Mouse (Mus musculus) intestine, postnatal 0 days (tissue): ENCODE results near the gene Clec4g. TPM values are rescaled to one million over a fixed set of nuclear protein-coding genes. Genes with fewer than 3 reads are reported as not detected.

Experiments
- ATAC-seq: fragments of 200-750 bp; cut with Nextera tagmentation; 2 replicates; pipeline ENCODE4 v1.8.0; 2017; ENCODE audit warnings: mild to moderate bottlenecking, moderate TSS enrichment, moderate library complexity
- H3K27ac ChIP-seq: fragments of 300-500 bp; sonication (generic); 2 replicates; pipeline ENCODE4 v1.5.1; 2014; ENCODE audit warnings: mild to moderate bottlenecking, low read depth, low read length, moderate library complexity
- H3K27me3 ChIP-seq: fragments of 300-500 bp; sonication (generic); replicated peaks from 2 replicates; pipeline ENCODE4 v1.6.1; 2014; ENCODE audit warnings: low read length, mixed read lengths; ENCODE audit not compliant: control insufficient read depth, insufficient read depth
- H3K36me3 ChIP-seq: fragments of 300-500 bp; sonication (generic); 2 replicates; pipeline ENCODE4 v1.6.1; 2014; ENCODE audit warnings: mild to moderate bottlenecking, moderate library complexity; ENCODE audit not compliant: control insufficient read depth, insufficient read depth
- H3K4me1 ChIP-seq: fragments of 300-500 bp; sonication (generic); replicated peaks from 2 replicates; pipeline ENCODE4 v1.6.1; 2014; ENCODE audit warnings: antibody characterized with exemption, low read length, mixed read lengths; ENCODE audit not compliant: control insufficient read depth, insufficient read depth
- H3K4me2 ChIP-seq: fragments of 300-500 bp; sonication (generic); replicated peaks from 2 replicates; pipeline ENCODE4 v1.6.1; 2014; ENCODE audit warnings: low read depth, mild to moderate bottlenecking, moderate library complexity
- H3K4me3 ChIP-seq: fragments of 300-500 bp; sonication (generic); 2 replicates; pipeline ENCODE4 v1.5.1; 2014; ENCODE audit warnings: low read depth, low read length
- H3K9ac ChIP-seq: fragments of 300-500 bp; sonication (generic); 2 replicates; pipeline ENCODE4 v1.6.1; 2014; ENCODE audit warnings: mild to moderate bottlenecking, low read depth, low read length
- H3K9me3 ChIP-seq: fragments of 300-500 bp; sonication (generic); 2 replicates; pipeline ENCODE4 v1.6.1; 2016; ENCODE audit warnings: mixed run types; ENCODE audit not compliant: control insufficient read depth
- CTCF ChIP-seq: sonication (generic); IDR thresholded peaks from 2 replicates; pipeline ENCODE4 v1.5.1; 2016; ENCODE audit warnings: low read depth, mild to moderate bottlenecking, control low read depth, antibody characterized with exemption, moderate library complexity
- WGBS: fragments of 180-500 bp; shearing (Covaris S2); extraction: QIAGEN DNeasy Blood & Tissue Kit; methylation state at CpG from one replicate; pipeline ENCODE4 v1.1.7; 2014; 5-methylcytosine and 5-hydroxymethylcytosine counted together
- polyA plus RNA-seq: library from polyadenylated mRNA; unstranded; fragments of >200 nt; fragmentation: Nextera tagmentation; extraction: Ambion mirVana; gene quantifications from 2 replicates; pipeline ENCODE4 v1.2.1, GENCODE M21; 2015

Gene Clec4g
- polyA plus RNA-seq, 1 experiment from 2014 or later = not detected

GRCm38 (mm10) chr8:3701491-3701890 is 19.0 kb downstream of the Clec4g start:
- no peak for TF ChIP-seq CTCF
- 93% methylated on average over 1 of the region's 1 CpGs for WGBS
- ATAC-seq = no peak; the same call in 1 of the 2 replicates

GRCm38 (mm10) chr8:3694121-3694520 is 26.3 kb downstream of the Clec4g start, which contains the start of gene Fcer2a:
Gene Fcer2a, minus strand, starts transcription at chr8:3694175.
- H3K36me3 ChIP-seq = no peaks in the 10 kb centered on the region
- no peaks in the 10 kb centered on the region for H3K4me1 ChIP-seq
- ATAC-seq = no peak
- H3K9ac ChIP-seq = no peak within 1 kb of the TSS
- H3K4me2 ChIP-seq = no peak within 1 kb of the TSS
- H3K27me3 ChIP-seq = no peaks in the 10 kb centered on the region
- H3K27ac ChIP-seq = no peak within 1 kb of the TSS
- no peak for TF ChIP-seq CTCF
- no peaks in the 10 kb centered on the region for H3K9me3 ChIP-seq
- no peak within 1 kb of the TSS for H3K4me3 ChIP-seq
- 72% methylated on average over 3 of the region's 3 CpGs for WGBS

More at GRCm38 (mm10) chr8:3701491-3701890, 19.0 kb downstream of the Clec4g start:
- Histone ChIP-seq H3K9ac (no peak overlapping the region), H3K36me3 (no peaks in the 10 kb centered on the region), H3K4me2 (no peak overlapping the region), H3K4me1 (no peaks in the 10 kb centered on the region), H3K27me3 (no peaks in the 10 kb centered on the region), H3K27ac (no peak overlapping the region), H3K4me3 (no peak overlapping the region), H3K9me3 (no peaks in the 10 kb centered on the region)

GRCm38 (mm10) chr8:3690774-3691173 is 29.7 kb downstream of the Clec4g start:
- Histone ChIP-seq H3K27me3 (no peaks in the 10 kb centered on the region), H3K27ac (no peak overlapping the region), H3K9ac (no peak overlapping the region), H3K9me3 (no peaks in the 10 kb centered on the region), H3K4me1 (no peaks in the 10 kb centered on the region), H3K4me3 (no peak overlapping the region), H3K36me3 (no peaks in the 10 kb centered on the region), H3K4me2 (no peak overlapping the region)
- 73% methylated on average over 3 of the region's 3 CpGs for WGBS
- TF ChIP-seq CTCF = no peak
- no peak for ATAC-seq

- 0 out of 2 replicates have a peak, but pooled peaks have one; percentile 18 for TF ChIP-seq CTCF
- Histone ChIP-seq H3K27me3 (no peaks in the 10 kb centered on the region), H3K9ac (no peak overlapping the region), H3K4me3 (no peak overlapping the region), H3K27ac (no peak overlapping the region), H3K4me2 (no peak overlapping the region), H3K9me3 (no peaks in the 10 kb centered on the region), H3K36me3 (0 out of 2 replicates have a peak, but pooled peaks cover 2% of the 10 kb centered on the region), H3K4me1 (no peaks in the 10 kb centered on the region)
- no peak for ATAC-seq
- 67% methylated on average over 6 of the region's 6 CpGs for WGBS
Observed at GRCm38 (mm10) chr8:3687537-3687936, 32.9 kb downstream of the Clec4g start.

GRCm38 (mm10) chr8:3685422-3685821 is 35.0 kb downstream of the Clec4g start:
- no peak overlapping the region for H3K27ac ChIP-seq
- H3K27me3 ChIP-seq = no peaks in the 10 kb centered on the region
- no peaks in the 10 kb centered on the region for H3K9me3 ChIP-seq
- no peak for TF ChIP-seq CTCF
- no peak overlapping the region for H3K4me2 ChIP-seq
- H3K4me3 ChIP-seq = no peak overlapping the region
- 61% methylated on average over 5 of the region's 5 CpGs for WGBS
- peaks cover 14% of the 10 kb centered on the region; the same call in 1 of the 2 replicates for H3K36me3 ChIP-seq
- H3K9ac ChIP-seq = no peak overlapping the region
- H3K4me1 ChIP-seq = no peaks in the 10 kb centered on the region
- no peak for ATAC-seq

- Histone ChIP-seq H3K4me2 (no peak overlapping the region), H3K36me3 (peaks cover 23% of the 10 kb centered on the region; the same call in 1 of the 2 replicates), H3K27me3 (no peaks in the 10 kb centered on the region), H3K27ac (no peak overlapping the region), H3K4me1 (no peaks in the 10 kb centered on the region), H3K9ac (no peak overlapping the region), H3K9me3 (no peaks in the 10 kb centered on the region), H3K4me3 (no peak overlapping the region)
- no peak for TF ChIP-seq CTCF
- peak; percentile 15; the same call in 1 of the 2 replicates for ATAC-seq
Observed at GRCm38 (mm10) chr8:3684530-3684929, 35.9 kb downstream of the Clec4g start.
